Mouse (Mus musculus) spleen, adult 12 weeks (tissue): Measurements from ENCODE around the gene Ccdc58.
"Not testable (repeated sequence)": the region's sequence is repeated elsewhere in the genome, so short reads cannot be mapped to it uniquely, and the experiment has no call there.

ENCODE experiments used
- DNase-seq: peaks from one replicate; pipeline ENCODE4 v3.0.0; 2022; ENCODE audit warnings: low spot score

Ccdc58 gene

GRCm38 (mm10) chr16:36071450-36072379 lies at the start of gene Ccdc58, which contains the start of gene Fam162a:
Gene Ccdc58, plus strand, starts transcription at chr16:36071685.
Gene Fam162a, minus strand, starts transcription at chr16:36071594.
- DNase-seq: peak; percentile 87

DNA sequence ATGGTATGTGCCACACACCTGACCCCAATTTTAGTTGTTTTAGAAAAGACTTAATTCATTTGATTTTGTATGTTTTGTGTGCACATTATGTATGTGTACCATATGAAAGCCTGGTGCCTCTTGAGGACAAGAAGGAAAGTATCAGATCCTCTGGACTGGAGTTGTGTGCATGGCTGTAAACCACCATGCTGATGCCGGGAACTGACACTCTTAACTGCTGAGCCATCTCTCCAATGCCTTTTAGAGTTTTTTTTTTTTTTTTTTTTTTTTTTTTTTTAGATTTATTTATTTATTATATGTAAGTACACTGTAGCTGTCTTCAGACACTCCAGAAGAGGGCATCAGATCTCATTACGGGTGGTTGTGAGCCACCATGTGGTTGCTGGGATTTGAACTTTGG lies 43.4 kb upstream of the Ccdc58 start:
- DNase-seq: not testable (repeated sequence)

GRCm38 (mm10) chr16:36040640-36041624 lies 30.6 kb upstream of the Ccdc58 start, which contains the start of gene Wdr5b:
Gene Wdr5b, plus strand, starts transcription at chr16:36041190.
- peak; percentile 79 for DNase-seq

DNA sequence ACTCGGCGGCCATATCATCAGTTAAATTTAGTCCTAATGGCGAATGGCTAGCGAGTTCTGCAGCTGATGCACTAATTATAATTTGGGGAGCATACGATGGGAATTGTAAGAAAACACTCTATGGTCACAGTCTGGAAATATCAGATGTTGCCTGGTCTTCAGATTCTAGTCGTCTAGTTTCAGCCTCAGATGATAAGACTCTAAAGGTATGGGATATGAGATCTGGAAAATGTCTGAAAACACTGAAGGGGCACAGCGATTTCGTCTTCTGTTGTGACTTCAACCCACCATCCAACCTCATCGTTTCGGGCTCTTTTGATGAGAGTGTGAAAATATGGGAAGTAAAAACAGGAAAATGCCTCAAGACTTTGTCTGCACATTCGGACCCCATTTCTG lies 29.9 kb upstream of the Ccdc58 start:
- no peak for DNase-seq

- DNase-seq: no peak
These were observed 28.4 kb upstream of the Ccdc58 start for GRCm38 (mm10) chr16:36043073-36043472.

DNA sequence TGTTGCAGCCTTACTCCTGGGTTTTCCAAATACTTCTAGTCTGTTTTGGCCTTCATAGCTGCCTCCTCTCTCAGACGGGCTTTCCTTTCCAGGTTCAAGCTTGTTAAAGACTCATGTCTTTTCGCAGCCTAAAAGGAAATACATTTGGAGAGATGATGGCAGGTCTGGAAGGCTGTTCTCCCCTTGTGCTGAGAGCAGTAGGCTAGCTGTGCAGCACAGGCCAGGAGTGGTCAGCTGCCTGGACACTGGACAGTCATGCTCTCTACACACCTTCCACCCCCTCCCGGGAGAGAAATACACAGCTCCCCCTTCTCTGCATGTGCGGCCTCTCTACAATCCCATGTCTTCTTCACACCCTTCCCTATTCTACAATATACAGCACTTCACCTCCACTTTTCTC lies 27.5 kb upstream of the Ccdc58 start:
- DNase-seq: no peak

DNA sequence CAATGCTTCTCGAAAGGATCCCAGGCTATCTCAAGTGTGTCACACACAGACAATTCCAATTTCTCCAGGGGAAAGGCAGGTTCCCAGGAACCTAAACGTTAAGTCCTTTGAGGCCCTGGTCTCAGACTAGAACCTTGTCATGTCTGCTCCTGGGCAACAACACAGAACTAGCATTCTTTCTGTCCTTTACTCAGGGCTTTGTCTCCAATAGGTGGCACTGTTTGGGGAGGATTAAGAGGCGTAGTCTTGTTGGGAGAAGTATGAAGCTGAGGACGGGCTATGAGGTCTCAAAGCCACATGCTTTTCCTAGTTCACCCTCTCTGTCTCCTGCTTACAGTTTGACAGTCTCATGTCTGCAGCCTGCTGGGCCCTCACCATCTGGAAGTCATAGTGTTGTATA lies 23.9 kb upstream of the Ccdc58 start:
- no peak for DNase-seq

GRCm38 (mm10) chr16:36051491-36051890 lies 20.0 kb upstream of the Ccdc58 start:
- no peak for DNase-seq

GRCm38 (mm10) chr16:36053524-36054275 lies 17.8 kb upstream of the Ccdc58 start:
- DNase-seq: no peak

DNA sequence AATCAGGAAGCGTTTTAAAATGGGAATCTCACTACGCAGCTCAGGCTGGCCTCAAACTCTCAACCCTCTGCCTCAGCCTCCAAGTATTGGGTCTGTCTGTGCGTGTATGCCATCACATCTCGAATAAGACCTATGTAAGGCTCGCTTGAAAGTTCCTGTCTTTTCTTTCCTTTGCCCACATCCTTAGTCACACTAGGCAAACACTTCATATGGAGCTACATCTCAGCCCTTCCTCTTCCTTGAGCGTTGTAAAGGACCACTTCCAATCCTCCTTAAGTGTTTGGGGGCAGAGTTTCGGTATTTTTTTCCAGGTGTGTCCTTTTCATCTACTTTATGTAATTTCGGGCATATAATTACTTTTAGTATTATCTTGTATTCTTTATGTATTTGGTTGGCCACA lies 16.6 kb upstream of the Ccdc58 start:
- no peak for DNase-seq

- DNase-seq: no peak
These were observed 15.1 kb upstream of the Ccdc58 start for GRCm38 (mm10) chr16:36056416-36056815.

- DNase-seq: no peak
These were observed 13.5 kb upstream of the Ccdc58 start for GRCm38 (mm10) chr16:36057933-36058475.

- not testable (repeated sequence) for DNase-seq
These were observed 9.0 kb upstream of the Ccdc58 start for GRCm38 (mm10) chr16:36062534-36062933.

DNA sequence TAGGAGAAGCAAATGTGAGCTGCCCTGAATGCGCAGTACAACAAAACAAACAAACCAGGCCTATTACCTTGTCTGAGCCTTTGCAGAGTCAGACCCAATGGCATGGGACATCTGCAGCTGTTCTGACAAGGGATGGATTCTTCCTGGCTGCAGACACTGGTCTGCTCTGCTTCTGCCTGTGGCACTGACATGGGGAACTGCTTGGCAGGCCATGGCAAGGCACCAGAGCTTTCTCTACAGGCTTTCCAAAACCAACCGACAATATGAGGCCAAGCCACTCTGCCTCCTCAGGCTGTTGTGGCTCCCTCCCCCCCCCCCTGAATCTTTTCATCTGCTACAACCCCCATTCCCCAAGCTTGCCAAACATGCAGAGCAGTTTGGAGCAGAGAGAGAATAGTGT lies 8.2 kb upstream of the Ccdc58 start:
- DNase-seq: no peak

DNA sequence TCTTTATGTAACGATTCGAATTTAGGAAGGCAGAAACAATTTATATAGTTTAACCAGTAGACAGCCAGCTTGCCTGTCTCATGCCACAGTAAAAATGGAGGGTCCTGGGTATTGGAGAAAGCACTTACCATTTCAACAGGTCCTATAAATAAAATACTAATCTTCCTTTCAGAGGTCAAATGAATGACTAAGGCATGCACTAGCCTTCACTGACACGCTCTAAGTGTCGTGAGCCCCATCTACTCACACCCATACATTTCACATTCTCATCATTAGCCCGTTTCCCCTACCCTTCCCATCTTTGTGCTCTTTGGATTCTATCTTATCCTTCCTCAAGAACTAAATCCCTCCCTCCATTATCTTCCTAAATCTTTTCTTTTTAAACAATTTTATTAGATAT lies 6.6 kb upstream of the Ccdc58 start:
- DNase-seq: no peak

GRCm38 (mm10) chr16:36067694-36068093 lies 3.8 kb upstream of the Ccdc58 start:
- DNase-seq: no peak

DNA sequence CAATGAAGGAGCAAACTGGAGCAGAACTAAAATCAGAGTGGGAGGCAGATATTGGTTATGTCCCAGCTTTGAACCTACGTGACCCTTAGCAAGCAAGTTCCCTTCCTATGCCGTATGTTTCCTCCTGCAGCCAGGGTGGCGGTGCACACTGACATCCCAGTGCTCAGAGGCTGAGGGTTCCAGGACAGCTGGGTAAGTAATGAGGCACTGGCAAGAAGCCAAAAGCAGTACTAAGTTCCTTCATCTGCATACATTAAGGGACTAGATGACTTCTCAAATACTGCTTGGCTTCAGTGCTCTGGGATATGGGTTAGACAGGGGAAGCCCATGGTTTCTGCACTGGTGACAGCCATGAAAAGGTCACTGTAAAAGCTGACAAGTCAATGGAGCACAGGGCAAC lies 3.1 kb upstream of the Ccdc58 start:
- DNase-seq: no peak

DNA sequence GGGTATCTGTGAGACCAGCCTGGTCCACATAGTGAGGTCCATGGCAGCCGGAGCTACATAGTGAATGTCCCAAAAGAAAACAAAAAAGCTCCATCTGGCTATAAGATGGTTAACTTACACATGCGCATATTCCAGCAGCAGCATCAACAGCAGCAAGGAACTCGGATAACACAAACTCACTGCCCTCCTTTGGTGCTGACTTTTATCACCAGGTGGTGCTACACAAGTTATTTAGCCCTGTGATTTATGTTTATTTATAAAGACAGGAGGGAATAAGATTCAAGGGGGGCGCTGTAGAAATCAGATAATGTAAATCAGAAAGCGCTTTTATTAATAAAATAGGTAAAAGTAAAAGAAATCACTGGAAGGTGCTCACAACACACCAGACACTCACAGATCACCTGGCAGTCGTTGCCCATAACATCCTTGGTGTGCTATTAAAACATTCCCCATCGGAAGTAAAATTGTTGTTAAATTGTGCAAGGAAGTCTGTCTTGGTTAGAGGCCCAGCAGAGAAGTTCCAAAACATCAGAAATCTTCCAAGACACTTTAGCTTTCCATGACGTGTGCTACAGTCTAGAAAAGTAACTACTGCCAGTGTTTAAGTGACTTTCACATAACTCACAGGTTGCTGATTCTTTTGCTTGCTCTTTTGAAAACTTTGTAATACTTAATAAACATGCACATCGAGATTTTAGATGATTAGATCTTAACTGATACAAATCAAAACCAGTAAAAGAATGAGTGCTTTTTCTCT lies 1.5 kb upstream of the Ccdc58 start:
- DNase-seq: no peak

- no peak for DNase-seq
These were observed 425 bp upstream of the Ccdc58 start for GRCm38 (mm10) chr16:36071071-36071449.

DNA sequence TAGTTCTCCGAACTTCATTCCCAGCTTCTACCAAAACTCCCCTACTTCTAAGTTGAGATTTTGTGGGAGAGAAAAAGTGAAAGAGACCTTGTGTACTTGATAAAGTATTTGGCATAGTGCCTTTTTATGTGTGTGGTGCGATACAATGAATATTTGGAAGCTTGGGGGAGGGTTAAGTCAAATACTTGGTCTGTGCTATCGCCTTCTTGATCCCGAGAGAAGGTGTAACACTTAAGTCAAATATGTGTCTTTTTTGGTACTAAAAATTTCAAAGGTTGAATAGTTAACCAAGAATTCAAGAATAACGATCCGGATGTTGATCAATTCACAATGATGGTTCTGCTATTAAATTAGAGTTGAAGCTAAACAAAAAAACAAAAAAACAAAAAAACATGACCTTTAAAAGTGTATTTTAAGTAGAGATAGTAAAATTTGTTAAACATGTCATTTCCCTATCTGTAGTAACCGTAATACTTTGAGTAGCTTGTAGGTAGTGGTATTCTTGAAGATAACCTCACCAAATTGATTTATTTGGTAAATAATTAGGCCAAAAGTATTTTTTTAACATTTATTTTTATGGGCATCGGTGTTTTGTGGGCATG lies 1.0 kb downstream of the Ccdc58 start:
- no peak for DNase-seq
